Mouse (Mus musculus): Measurements from ENCODE around the gene Btbd35f1. TPM values are rescaled to one million over a fixed set of nuclear protein-coding genes. Genes with fewer than 3 reads are reported as not detected.
"Not testable (repeated sequence)": the region's sequence is repeated elsewhere in the genome, so short reads cannot be mapped to it uniquely, and the experiment has no call there.

Btbd35f1 gene
- not detected in 2 replicates for polyA plus RNA-seq (2016; fragmentation: Nextera tagmentation; extraction: Ambion mirVana)

GRCm38 (mm10) chrX:32559755-32560154, at the start of gene Btbd35f1:
TSS of gene Btbd35f1 (plus strand) at chrX:32560055.
- not testable (repeated sequence) for H3K36me3 ChIP-seq; H3K9ac ChIP-seq; H3K4me1 ChIP-seq; H3K4me3 ChIP-seq; ATAC-seq; H3K4me2 ChIP-seq; H3K9me3 ChIP-seq (replicated peaks); H3K27me3 ChIP-seq (replicated peaks); H3K27ac ChIP-seq
- WGBS (ENCODE audit: insufficient replicate concordance): no CpG with 5 or more reads among the region's 3 CpGs

- H3K36me3 ChIP-seq; H3K4me1 ChIP-seq; H3K9me3 ChIP-seq (replicated peaks); H3K27me3 ChIP-seq (replicated peaks); ATAC-seq; H3K27ac ChIP-seq; H3K4me3 ChIP-seq; H3K4me2 ChIP-seq; H3K9ac ChIP-seq: not testable (repeated sequence)
- 63% methylated on average over 1 of the region's 1 CpGs for WGBS (ENCODE audit: insufficient replicate concordance)
Measured at GRCm38 (mm10) chrX:32590878-32591542, 31.2 kb downstream of the Btbd35f1 start.

GRCm38 (mm10) chrX:32601008-32601407, 41.2 kb downstream of the Btbd35f1 start:
- H3K9ac ChIP-seq; H3K9me3 ChIP-seq (replicated peaks); H3K27ac ChIP-seq; H3K36me3 ChIP-seq; ATAC-seq; H3K4me2 ChIP-seq; H3K27me3 ChIP-seq (replicated peaks); H3K4me3 ChIP-seq; H3K4me1 ChIP-seq: not testable (repeated sequence)
- WGBS (ENCODE audit: insufficient replicate concordance): 67% methylated on average over 1 of the region's 2 CpGs

GRCm38 (mm10) chrX:32601425-32601824, 41.6 kb downstream of the Btbd35f1 start:
- not testable (repeated sequence) for H3K27me3 ChIP-seq (replicated peaks); H3K4me1 ChIP-seq; H3K27ac ChIP-seq; H3K36me3 ChIP-seq; H3K4me2 ChIP-seq; H3K9me3 ChIP-seq (replicated peaks); H3K4me3 ChIP-seq; ATAC-seq; H3K9ac ChIP-seq
- 59% methylated on average over 3 of the region's 3 CpGs for WGBS (ENCODE audit: insufficient replicate concordance)

Other genes starting within 250 kb of the Btbd35f1 start
- not detected in 2 replicates for gene Gm5926, start 90.7 kb downstream of the Btbd35f1 start, polyA plus RNA-seq (2016; fragmentation: Nextera tagmentation; extraction: Ambion mirVana)
- gene Btbd35f21, start 166.1 kb downstream of the Btbd35f1 start, polyA plus RNA-seq (2016; fragmentation: Nextera tagmentation; extraction: Ambion mirVana): not detected in 2 replicates

Data from liver, embryonic 12.5 days (tissue).